Mouse (Mus musculus) CD4-positive naive resting alpha-beta T cell, adult 57 days (primary cell): ENCODE results near the gene Gm14393. TPM values are rescaled to one million over a fixed set of nuclear protein-coding genes. Genes with fewer than 3 reads are reported as not detected.

Experiments used
- total RNA-seq: library from RNA; stranded (reverse); gene quantifications from one replicate; pipeline ENCODE4 v1.2.4, GENCODE M21; 2023

Gene Gm14393
- not detected for total RNA-seq

DNA sequence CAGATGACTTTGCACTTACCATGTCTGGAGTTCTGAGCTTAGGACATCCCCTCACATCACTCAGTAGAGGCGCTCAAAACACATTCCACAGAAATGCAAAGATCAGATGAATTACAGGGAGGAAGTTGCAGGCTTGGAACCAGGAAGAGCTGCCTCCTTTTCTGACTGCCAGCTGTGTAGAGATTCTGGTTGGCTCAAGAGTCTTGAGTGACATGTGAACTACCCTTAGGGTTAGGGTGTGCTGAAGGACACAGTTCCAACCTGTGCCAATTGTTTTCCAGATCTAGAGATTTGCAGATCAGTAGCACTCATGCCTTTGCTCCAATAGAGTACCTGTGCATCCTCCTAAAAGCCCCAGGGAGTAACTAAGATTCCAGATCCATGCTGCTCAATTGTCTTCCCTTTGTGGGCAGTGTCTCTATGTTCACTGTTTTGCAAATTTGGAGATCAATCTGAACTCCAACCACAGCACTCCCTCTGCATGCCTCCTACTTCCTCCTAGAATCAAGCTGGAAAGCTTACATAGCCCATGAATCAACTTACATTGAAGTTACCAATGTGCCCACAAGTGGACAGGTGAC is at the start of gene Gm14393:
Gene Gm14393 (minus strand): TSS at position 101 of the 581 bp plus-strand sequence.

Other genes starting within 250 kb of the Gm14393 start
- not detected for gene Gm14444, start 57.5 kb downstream of the Gm14393 start, total RNA-seq
- gene Gm14399, start 74.2 kb upstream of the Gm14393 start, total RNA-seq, result 3.0 TPM
- not detected for gene Gm14443, start 108.1 kb upstream of the Gm14393 start, total RNA-seq
- gene Gm14391, start 139.1 kb upstream of the Gm14393 start, total RNA-seq, result 14.0 TPM
- 4.8 TPM for gene Gm14440, start 207.3 kb upstream of the Gm14393 start, total RNA-seq